Mouse (Mus musculus) urinary bladder, adult 2 months (tissue): ENCODE measurements at regions not wholly inside any gene's neighbourhood (a gene's known extent, or its start where the extent isn't known, plus 50 kb on each side); places are given as distances from the start of the nearest gene placed in this dataset.

Source experiments
- DNase-seq: peaks from one replicate; pipeline ENCODE4 v3.0.0; 2022; ENCODE audit warnings: low spot score

DNA sequence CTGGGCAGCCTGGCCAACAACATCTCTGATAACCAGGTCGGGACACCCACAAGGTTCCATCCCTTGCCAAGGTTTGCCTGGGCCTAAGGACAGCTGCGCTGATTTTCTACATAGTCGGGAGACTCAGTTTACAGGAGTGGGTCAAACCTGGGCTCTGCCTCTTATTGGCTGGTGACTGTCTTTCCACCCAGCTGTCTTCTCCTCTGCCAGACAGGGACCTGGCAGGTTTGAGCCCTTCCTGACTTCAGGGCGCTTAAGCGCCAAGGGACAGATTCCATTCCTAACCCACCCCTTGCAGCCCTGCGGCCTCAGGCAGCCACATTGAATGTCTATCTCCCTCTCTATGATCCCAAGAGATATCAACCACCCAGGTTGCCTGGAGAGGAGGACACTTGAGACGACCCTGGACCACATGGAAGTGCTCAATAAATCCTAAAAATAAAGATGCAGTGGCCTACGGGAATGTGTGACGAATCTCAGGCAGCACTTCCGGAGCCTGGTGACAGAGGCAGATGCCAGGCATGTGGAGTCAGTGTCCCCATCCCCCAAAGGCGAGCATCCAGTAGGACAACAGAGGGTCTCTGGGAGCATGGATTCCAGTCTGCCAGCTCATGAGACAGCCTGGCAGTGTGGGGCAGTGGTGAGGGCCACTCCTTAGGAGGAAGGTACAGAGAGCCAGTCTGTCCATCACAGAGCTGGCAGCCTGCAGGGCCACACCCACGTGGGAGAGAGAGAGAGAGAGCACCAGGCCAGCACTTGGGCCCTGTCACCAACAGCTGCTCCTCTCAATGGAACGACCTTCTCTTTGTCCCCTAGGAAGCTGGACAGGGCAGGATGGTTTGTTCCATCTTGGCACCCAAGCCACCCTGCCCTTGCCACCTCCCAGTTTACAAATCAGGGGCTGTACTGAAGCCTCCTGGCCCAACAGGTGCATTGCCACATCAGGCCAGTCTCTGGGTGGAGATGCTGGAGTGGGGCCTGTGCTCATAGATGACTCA, 63.8 kb upstream of the Slc6a6 start:
- DNase-seq: no peak

DNA sequence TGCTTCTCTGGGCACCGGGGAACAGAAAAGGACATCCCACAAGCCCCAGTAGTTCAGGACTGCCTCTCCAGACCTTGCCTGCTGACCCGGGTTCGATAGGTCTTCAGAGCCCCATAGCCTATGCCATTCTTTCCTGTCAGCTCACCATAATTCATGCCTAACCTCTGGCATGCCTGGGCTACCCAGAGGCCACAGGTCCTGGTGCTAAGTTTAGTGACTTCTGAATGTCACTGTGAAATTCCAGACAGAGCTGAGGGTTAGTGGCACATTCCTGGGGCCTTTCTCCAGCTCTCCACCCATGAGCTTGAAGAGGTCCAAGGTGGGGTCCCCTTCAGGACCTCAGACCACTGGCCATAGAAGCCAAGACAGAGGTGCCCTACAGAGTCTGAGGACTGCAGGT, 62.4 kb upstream of the Slc6a6 start:
- no peak for DNase-seq

DNA sequence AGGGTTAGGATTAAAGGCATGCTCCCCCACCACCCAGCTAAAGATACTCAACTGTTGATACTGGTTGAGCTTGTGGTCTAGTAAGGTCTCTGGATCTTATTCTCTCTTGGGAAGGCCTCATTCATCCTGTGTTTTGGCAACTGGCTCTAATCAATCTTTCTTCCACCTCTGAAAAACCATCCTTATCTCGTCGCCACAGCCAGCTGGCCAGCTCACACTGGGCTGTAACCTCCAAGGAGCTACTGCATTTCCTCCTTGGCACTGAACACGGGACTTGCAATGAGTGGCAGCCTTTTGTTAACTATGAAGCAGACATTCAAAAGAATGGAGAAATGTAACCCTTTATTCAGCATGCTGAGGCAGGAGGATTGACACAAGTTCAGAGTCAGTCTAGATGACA, 61.4 kb upstream of the Slc6a6 start:
- DNase-seq: no peak

DNA sequence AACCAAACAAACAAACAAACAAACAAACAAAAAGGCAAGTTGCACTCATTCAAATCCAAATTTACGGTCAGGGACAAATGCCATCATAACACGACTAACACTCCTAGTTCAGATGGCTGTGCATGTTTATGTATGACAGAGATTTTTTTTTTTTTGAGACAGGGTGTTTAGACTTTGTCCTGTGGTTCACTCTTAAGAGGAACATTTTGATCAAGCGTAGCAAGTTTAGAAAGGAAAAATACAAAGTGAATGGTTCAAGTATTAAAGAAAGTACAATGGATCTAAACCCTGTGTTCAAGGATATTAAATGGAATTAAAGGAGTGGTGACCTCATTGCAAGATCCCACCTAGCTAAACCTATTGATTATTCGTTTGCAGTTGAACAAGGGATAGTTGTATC, 60.2 kb upstream of the Slc6a6 start:
- DNase-seq: no peak

DNA sequence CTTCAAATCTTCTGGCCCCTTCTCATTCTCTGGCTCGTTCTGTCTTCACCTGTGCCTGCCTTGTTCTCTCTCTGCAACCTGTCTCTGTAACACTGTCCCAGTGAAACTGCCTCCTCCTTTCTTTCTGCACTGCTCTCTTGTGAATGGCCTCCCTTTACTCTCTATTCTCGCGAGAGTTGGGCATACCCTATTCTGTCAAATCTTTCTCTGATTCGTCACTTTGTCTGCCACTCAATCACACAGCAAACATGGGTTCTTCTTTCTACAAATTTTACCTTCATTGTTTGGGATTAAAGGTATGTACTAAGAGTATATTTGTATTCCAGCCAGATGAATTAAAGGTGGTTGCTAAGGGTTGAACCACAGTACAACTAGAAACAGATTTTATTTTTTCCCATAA, 54.6 kb upstream of the Slc6a6 start:
- DNase-seq: no peak

DNA sequence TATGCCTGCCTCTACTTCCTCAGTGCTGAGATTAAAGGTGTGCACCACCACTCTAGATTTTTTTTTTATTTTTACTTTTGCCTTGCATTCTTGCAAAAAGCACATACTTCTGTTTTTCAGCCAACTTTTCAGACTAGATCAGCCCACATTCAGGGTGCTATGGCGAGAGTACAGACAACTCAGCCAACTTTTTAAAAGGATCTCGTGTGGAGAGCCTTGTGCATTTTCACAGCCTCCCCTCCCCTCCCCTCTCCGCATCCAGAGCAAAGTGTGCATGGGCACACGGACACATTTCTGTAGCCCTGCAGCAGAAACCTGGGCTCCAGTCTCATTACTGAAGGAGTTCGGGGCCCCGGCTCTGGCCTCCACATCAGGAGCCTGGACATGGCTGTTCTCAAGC, 52.6 kb upstream of the Slc6a6 start:
- DNase-seq: no peak
